Comparison of ENCODE assay signal across 7 mouse cellular contexts in genomic region chr2:104027458-104028138, GRCm38 (mm10). TPM values are rescaled to one million over a fixed set of nuclear protein-coding genes. Genes with fewer than 3 reads are reported as not detected.
DNase-seq lines count a peak whose midpoint lies in the region; ATAC-seq and TF ChIP-seq lines count a peak whose summit lies in the region.

TSS of gene Fbxo3 (plus strand) at chr2:104027721.

- H3K27me3 ChIP-seq in embryonic facial prominence, embryonic 12.5 days, result no peaks in the 10 kb centered on the region
- no peaks in the 10 kb centered on the region for H3K27me3 ChIP-seq in kidney, adult 2 months (replicated peaks; ENCODE audit: control insufficient read depth, insufficient read depth, low read length)
- H3K27me3 ChIP-seq in limb, embryonic 11.5 days (ENCODE audit: control insufficient read depth, insufficient read depth, low read length), result no peaks in the 10 kb centered on the region
- H3K27me3 ChIP-seq in midbrain, embryonic 13.5 days, result no peaks in the 10 kb centered on the region
- H3K27me3 ChIP-seq in small intestine, adult 2 months (ENCODE audit: control insufficient read depth, insufficient read depth, low read length), result no peaks in the 10 kb centered on the region

- TF ChIP-seq CTCF in kidney, adult 2 months (conservative IDR thresholded peaks at IDR 0.05; ENCODE audit: insufficient read depth, insufficient read length, low read depth, low read length), result 0 out of 2 replicates have a peak, but pooled peaks have one; percentile 20
- peak; percentile 46; the same call in 1 of the 2 replicates for TF ChIP-seq CTCF in small intestine, adult 2 months (IDR thresholded peaks at IDR 0.05; ENCODE audit: extremely low read depth, insufficient read length, insufficient replicate concordance, low read depth, low read length)

- H3K4me2 ChIP-seq in embryonic facial prominence, embryonic 12.5 days (replicated peaks), result peak within 1 kb of the TSS; percentile 80
- H3K4me2 ChIP-seq in limb, embryonic 11.5 days (ENCODE audit: low read depth, severe bottlenecking), result peak within 1 kb of the TSS; percentile 57
- H3K4me2 ChIP-seq in midbrain, embryonic 13.5 days (replicated peaks), result peak within 1 kb of the TSS; percentile 74

- peaks cover 6% of the 10 kb centered on the region; the same call in 1 of the 2 replicates for H3K36me3 ChIP-seq in embryonic facial prominence, embryonic 12.5 days
- peaks cover 2% of the 10 kb centered on the region; the same call in 1 of the 2 replicates for H3K36me3 ChIP-seq in kidney, adult 2 months (ENCODE audit: control insufficient read depth, insufficient read depth, low read length)
- no peaks in the 10 kb centered on the region for H3K36me3 ChIP-seq in limb, embryonic 11.5 days (ENCODE audit: control insufficient read depth, insufficient read depth, low read length)
- peaks cover 7% of the 10 kb centered on the region; the same call in 1 of the 2 replicates for H3K36me3 ChIP-seq in midbrain, embryonic 13.5 days
- peaks cover 5% of the 10 kb centered on the region; the same call in 1 of the 2 replicates for H3K36me3 ChIP-seq in small intestine, adult 2 months (ENCODE audit: control insufficient read depth, insufficient read depth, low read length)

- DNase-seq in adrenal gland, postnatal 25 days, result peak; percentile 92
- peak; percentile 89 to 91 for DNase-seq in heart, adult 18-20 months
- DNase-seq in kidney, adult 2 months, result peak; percentile 95
- peak; percentile 90 for DNase-seq in limb, embryonic 11.5 days (ENCODE audit: low spot score)

- peak within 1 kb of the TSS; percentile 94 for H3K9ac ChIP-seq in embryonic facial prominence, embryonic 12.5 days
- peak within 1 kb of the TSS; percentile 95 for H3K9ac ChIP-seq in limb, embryonic 11.5 days (ENCODE audit: low read length)
- peak within 1 kb of the TSS; percentile 87 for H3K9ac ChIP-seq in midbrain, embryonic 13.5 days (replicated peaks)

- H3K4me1 ChIP-seq in embryonic facial prominence, embryonic 12.5 days, result peaks cover 15% of the 10 kb centered on the region
- H3K4me1 ChIP-seq in kidney, adult 2 months (ENCODE audit: control insufficient read depth, insufficient read depth, low read length), result peaks cover 13% of the 10 kb centered on the region
- H3K4me1 ChIP-seq in limb, embryonic 11.5 days (ENCODE audit: control insufficient read depth, insufficient read depth, low read length), result peaks cover 8% of the 10 kb centered on the region; the same call in 1 of the 2 replicates
- H3K4me1 ChIP-seq in midbrain, embryonic 13.5 days (replicated peaks), result peaks cover 26% of the 10 kb centered on the region
- H3K4me1 ChIP-seq in small intestine, adult 2 months (ENCODE audit: control insufficient read depth, insufficient read depth, insufficient read length, low read length), result peaks cover 4% of the 10 kb centered on the region

- 0 out of 2 replicates have a peak within 1 kb of the TSS, but pooled peaks have one; percentile 30 for H3K27ac ChIP-seq in embryonic facial prominence, embryonic 12.5 days
- peak within 1 kb of the TSS; percentile 85 for H3K27ac ChIP-seq in kidney, adult 2 months (ENCODE audit: insufficient read depth, low read depth, low read length)
- no peak within 1 kb of the TSS for H3K27ac ChIP-seq in limb, embryonic 11.5 days (replicated peaks; ENCODE audit: low read depth, low read length)
- H3K27ac ChIP-seq in midbrain, embryonic 13.5 days, result peak within 1 kb of the TSS; percentile 56
- 0 out of 2 replicates have a peak within 1 kb of the TSS, but pooled peaks have one; percentile 12 for H3K27ac ChIP-seq in small intestine, adult 2 months (ENCODE audit: insufficient read depth, low read depth, low read length)

- under 1% methylated on average over 44 of the region's 44 CpGs for WGBS in embryonic facial prominence, embryonic 12.5 days
- WGBS in kidney, adult 2 months, result under 1% methylated on average over 43 of the region's 44 CpGs
- under 1% methylated on average over 29 of the region's 44 CpGs for WGBS in limb, embryonic 11.5 days
- WGBS in midbrain, embryonic 13.5 days, result under 1% methylated on average over 42 of the region's 44 CpGs
- WGBS in small intestine, adult 2 months, result 2% methylated on average over 42 of the region's 44 CpGs

- TF ChIP-seq POLR2A in kidney, adult 2 months (IDR thresholded peaks at IDR 0.05; ENCODE audit: low read depth, low read length), result peak; percentile 62
- no peak; the same call in 1 of the 2 replicates for TF ChIP-seq POLR2A in small intestine, adult 2 months (IDR thresholded peaks at IDR 0.05; ENCODE audit: low read depth, low read length)

- H3K4me3 ChIP-seq in embryonic facial prominence, embryonic 12.5 days, result peak within 1 kb of the TSS; percentile 97
- H3K4me3 ChIP-seq in kidney, adult 2 months (ENCODE audit: insufficient read depth, low read depth, low read length), result peak within 1 kb of the TSS; percentile 74
- H3K4me3 ChIP-seq in limb, embryonic 11.5 days (ENCODE audit: low read depth, low read length), result peak within 1 kb of the TSS; percentile 99
- peak within 1 kb of the TSS; percentile 84 for H3K4me3 ChIP-seq in midbrain, embryonic 13.5 days (replicated peaks)
- H3K4me3 ChIP-seq in small intestine, adult 2 months (ENCODE audit: low read depth, low read length), result peak within 1 kb of the TSS; percentile 92

- ATAC-seq in embryonic facial prominence, embryonic 12.5 days (ENCODE audit: insufficient number of reproducible peaks, insufficient read depth, low FRiP score, low TSS enrichment), result peak; percentile 85
- peak; percentile 94 for ATAC-seq in limb, embryonic 11.5 days (ENCODE audit: insufficient number of reproducible peaks, low FRiP score, low TSS enrichment, low read depth)
- ATAC-seq in midbrain, embryonic 13.5 days, result peak; percentile 98

- no peaks in the 10 kb centered on the region for H3K9me3 ChIP-seq in embryonic facial prominence, embryonic 12.5 days
- no peaks in the 10 kb centered on the region for H3K9me3 ChIP-seq in limb, embryonic 11.5 days (ENCODE audit: control insufficient read depth, low read length)
- H3K9me3 ChIP-seq in midbrain, embryonic 13.5 days, result no peaks in the 10 kb centered on the region

RNA-seq across cellular contexts. Expression of gene Fbxo3, which starts in this region (rescaled TPM):
- 85.6 and 105 TPM in 2 replicates for total RNA-seq in adrenal gland, postnatal 25 days (2021)
- 52.2 and 56.2 TPM in 2 replicates for polyA plus RNA-seq in embryonic facial prominence, embryonic 12.5 days (2016; fragmentation: Nextera tagmentation; extraction: Ambion mirVana)
- total RNA-seq in heart, adult 18-20 months (2021), result 10 to 100 TPM; 47.4 to 48.9 TPM
- 22.3 and 25.0 TPM in 2 replicates for polyA plus RNA-seq in kidney, adult 2 months (2012; rRNA removed)
- 53.0 and 54.6 TPM in 2 replicates for polyA plus RNA-seq in limb, embryonic 11.5 days (2014; fragmentation: Nextera tagmentation; extraction: Ambion mirVana)
- 64.3 and 72.0 TPM in 2 replicates for polyA plus RNA-seq in midbrain, embryonic 13.5 days (2015; fragmentation: Nextera tagmentation; extraction: Ambion mirVana)
- polyA plus RNA-seq in small intestine, adult 2 months (2012; rRNA removed), result 4.6 and 6.9 TPM in 2 replicates
